Mouse (Mus musculus): ENCODE data around the gene Gapvd1. TPM values are rescaled to one million over a fixed set of nuclear protein-coding genes. Genes with fewer than 3 reads are reported as not detected.

The Gapvd1 gene
- polyA plus RNA-seq, 1 experiment from 2014 or later = 39.0 TPM

- no peaks in the 10 kb centered on the region for H3K9me3 ChIP-seq (ENCODE audit: low read length)
- WGBS (ENCODE audit: insufficient replicate concordance) = 91% methylated on average over 6 of the region's 6 CpGs
- no peak for ATAC-seq
Observed at GRCm38 (mm10) chr2:34711904-34712303, 43.1 kb downstream of the Gapvd1 start.

DNA sequence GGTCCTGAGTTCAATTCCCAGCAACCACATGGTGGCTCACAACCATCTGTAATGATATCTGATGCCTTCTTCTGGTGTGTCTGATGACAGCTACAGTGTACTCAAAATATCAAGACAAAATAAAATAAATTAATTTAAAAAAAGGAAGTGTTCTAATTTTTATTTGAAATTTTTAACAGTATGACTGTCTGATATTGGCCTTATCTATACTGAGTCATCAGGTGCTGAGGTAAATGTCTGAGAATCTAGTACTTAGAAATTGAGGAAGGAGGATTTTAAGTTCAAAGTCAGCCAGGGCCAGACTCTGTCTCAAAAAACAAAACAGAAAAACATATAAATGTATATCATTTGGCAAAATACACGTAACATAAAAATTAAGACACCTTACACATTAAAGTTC is 46.4 kb downstream of the Gapvd1 start:
- Histone ChIP-seq H3K9me3 (ENCODE audit: low read length) (no peaks in the 10 kb centered on the region), H3K36me3 (replicated peaks; ENCODE audit: insufficient read depth, low read length) (peaks cover 80% of the 10 kb centered on the region), H3K27ac (ENCODE audit: low read depth) (no peak overlapping the region), H3K4me3 (ENCODE audit: low read depth, low read length) (no peak overlapping the region), H3K27me3 (ENCODE audit: insufficient read depth, low read length) (no peaks in the 10 kb centered on the region), H3K4me2 (ENCODE audit: low read depth, low read length) (no peak overlapping the region), H3K4me1 (ENCODE audit: insufficient read depth) (no peaks in the 10 kb centered on the region), H3K9ac (replicated peaks) (no peak overlapping the region)
- WGBS (ENCODE audit: insufficient replicate concordance) = 93% methylated on average over 1 of the region's 1 CpGs
- ATAC-seq = no peak
- no peak for DNase-seq
- TF ChIP-seq EP300 (IDR thresholded peaks at IDR 0.05; ENCODE audit: low read depth) = no peak
- TF ChIP-seq CTCF (IDR thresholded peaks at IDR 0.05; ENCODE audit: low read depth) = no peak

More at GRCm38 (mm10) chr2:34711904-34712303, 43.1 kb downstream of the Gapvd1 start:
- Histone ChIP-seq H3K4me1 (ENCODE audit: insufficient read depth) (no peaks in the 10 kb centered on the region), H3K36me3 (replicated peaks; ENCODE audit: insufficient read depth, low read length) (peaks cover 78% of the 10 kb centered on the region), H3K9ac (replicated peaks) (no peak overlapping the region), H3K4me2 (ENCODE audit: low read depth, low read length) (no peak overlapping the region), H3K27me3 (ENCODE audit: insufficient read depth, low read length) (no peaks in the 10 kb centered on the region), H3K27ac (ENCODE audit: low read depth) (no peak overlapping the region), H3K4me3 (ENCODE audit: low read depth, low read length) (no peak overlapping the region)
- DNase-seq = no peak
- TF ChIP-seq CTCF (IDR thresholded peaks at IDR 0.05; ENCODE audit: low read depth) (no peak), EP300 (IDR thresholded peaks at IDR 0.05; ENCODE audit: low read depth) (no peak)

DNA sequence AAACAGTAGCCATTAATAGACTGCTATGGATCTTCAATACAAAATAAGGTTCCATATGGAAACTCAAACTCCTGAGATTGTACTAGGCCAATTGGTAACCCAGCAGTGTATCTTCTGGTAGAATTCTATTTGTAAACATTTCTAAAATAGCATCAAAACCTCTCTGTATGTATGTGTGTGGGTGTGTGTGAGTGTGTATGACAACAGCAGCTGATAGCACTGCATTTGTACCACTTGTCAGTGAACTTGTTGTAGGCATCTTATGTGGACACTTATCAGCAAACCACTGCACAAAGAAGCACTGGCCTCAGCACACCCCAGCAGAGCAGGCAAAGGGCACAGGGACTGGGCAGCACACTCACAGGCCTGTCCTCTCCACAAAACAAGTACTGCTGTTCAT is 58.4 kb downstream of the Gapvd1 start:
- Histone ChIP-seq H3K27me3 (ENCODE audit: insufficient read depth, low read length) (no peaks in the 10 kb centered on the region), H3K9ac (replicated peaks) (no peak overlapping the region), H3K9me3 (ENCODE audit: low read length) (no peaks in the 10 kb centered on the region), H3K4me3 (ENCODE audit: low read depth, low read length) (no peak overlapping the region), H3K4me1 (ENCODE audit: insufficient read depth) (no peaks in the 10 kb centered on the region), H3K36me3 (replicated peaks; ENCODE audit: insufficient read depth, low read length) (peaks cover 87% of the 10 kb centered on the region), H3K27ac (ENCODE audit: low read depth) (no peak overlapping the region), H3K4me2 (ENCODE audit: low read depth, low read length) (no peak overlapping the region)
- DNase-seq (no peak), ATAC-seq (no peak)
- TF ChIP-seq CTCF (IDR thresholded peaks at IDR 0.05; ENCODE audit: low read depth) (no peak), EP300 (IDR thresholded peaks at IDR 0.05; ENCODE audit: low read depth) (no peak)

DNA sequence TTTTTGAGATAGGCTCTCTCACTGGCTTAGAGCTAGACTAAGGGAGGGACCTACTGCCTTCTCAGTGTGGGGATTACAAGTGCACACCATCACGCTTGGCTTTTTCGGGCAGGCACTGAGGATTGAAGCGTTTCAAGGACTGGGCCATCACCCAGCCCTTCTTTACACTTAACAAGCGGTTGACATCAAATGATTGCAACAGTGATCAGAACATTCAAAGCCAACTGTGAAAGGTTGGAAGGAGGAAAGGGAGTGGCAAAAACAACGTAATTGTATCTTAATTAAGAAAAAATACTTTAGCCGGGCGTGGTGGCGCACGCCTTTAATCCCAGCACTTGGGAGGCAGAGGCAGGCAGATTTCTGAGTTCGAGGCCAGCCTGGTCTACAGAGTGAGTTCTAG is 62.2 kb downstream of the Gapvd1 start:
- 93% methylated on average over 10 of the region's 10 CpGs for WGBS (ENCODE audit: insufficient replicate concordance)
- DNase-seq = no peak
- no peaks in the 10 kb centered on the region for H3K27me3 ChIP-seq (ENCODE audit: insufficient read depth, low read length)
- no peak overlapping the region for H3K4me2 ChIP-seq (ENCODE audit: low read depth, low read length)
- no peak overlapping the region for H3K9ac ChIP-seq (replicated peaks)
- H3K4me3 ChIP-seq (ENCODE audit: low read depth, low read length) = no peak overlapping the region
- H3K27ac ChIP-seq (ENCODE audit: low read depth) = no peak overlapping the region
- no peak for ATAC-seq
- no peaks in the 10 kb centered on the region for H3K9me3 ChIP-seq (ENCODE audit: low read length)
- TF ChIP-seq CTCF (IDR thresholded peaks at IDR 0.05; ENCODE audit: low read depth) = no peak
- no peaks in the 10 kb centered on the region for H3K4me1 ChIP-seq (ENCODE audit: insufficient read depth)
- H3K36me3 ChIP-seq (replicated peaks; ENCODE audit: insufficient read depth, low read length) = peaks cover 86% of the 10 kb centered on the region

DNA sequence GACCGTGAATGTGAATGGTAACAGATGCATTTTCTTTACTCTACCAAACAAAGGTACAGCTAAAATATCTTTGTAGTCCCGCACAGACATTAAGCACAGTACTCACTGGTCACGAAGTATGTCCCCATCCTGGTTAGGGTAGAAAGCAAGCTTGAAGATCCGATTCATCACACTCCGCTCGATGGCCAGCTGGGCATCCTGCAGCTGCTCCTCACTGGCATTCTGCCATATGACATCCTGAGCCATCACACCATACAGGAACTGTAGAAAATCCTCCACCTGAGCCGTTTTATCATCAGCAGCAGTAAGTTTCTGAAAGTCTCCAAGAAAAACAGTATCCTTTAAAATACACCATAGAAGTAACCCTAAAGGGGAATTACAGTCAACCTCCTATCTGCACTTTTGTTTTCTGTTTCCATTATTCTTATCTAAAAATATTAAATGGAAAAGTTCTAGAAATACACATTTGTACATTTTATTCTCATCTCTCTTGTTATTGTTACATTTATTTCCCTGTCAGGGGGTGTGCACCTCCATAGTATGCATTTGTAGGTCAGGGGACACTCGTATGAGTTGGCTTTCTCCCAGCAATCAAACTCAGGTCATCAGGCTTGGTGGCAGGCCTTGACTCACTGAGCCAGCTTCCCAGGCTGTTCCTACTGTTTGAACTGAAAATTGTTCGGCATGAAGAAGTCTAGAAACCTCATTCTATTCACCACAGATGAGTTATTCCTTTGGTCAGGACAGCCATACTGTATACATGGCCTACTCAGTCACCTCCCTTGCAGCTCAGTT is 70.8 kb downstream of the Gapvd1 start:
- H3K27ac ChIP-seq (ENCODE audit: low read depth) = no peak overlapping the region
- DNase-seq (no peak), ATAC-seq (no peak)
- peaks cover 75% of the 10 kb centered on the region for H3K36me3 ChIP-seq (replicated peaks; ENCODE audit: insufficient read depth, low read length)
- H3K4me3 ChIP-seq (ENCODE audit: low read depth, low read length) = no peak overlapping the region
- TF ChIP-seq EP300 (IDR thresholded peaks at IDR 0.05; ENCODE audit: low read depth) (no peak), CTCF (IDR thresholded peaks at IDR 0.05; ENCODE audit: low read depth) (no peak)
- H3K4me2 ChIP-seq (ENCODE audit: low read depth, low read length) = no peak overlapping the region
- H3K4me1 ChIP-seq (ENCODE audit: insufficient read depth) = no peaks in the 10 kb centered on the region
- H3K9me3 ChIP-seq (ENCODE audit: low read length) = no peaks in the 10 kb centered on the region
- 91% methylated on average over 9 of the region's 9 CpGs for WGBS (ENCODE audit: insufficient replicate concordance)
- H3K27me3 ChIP-seq (ENCODE audit: insufficient read depth, low read length) = no peaks in the 10 kb centered on the region
- H3K9ac ChIP-seq (replicated peaks) = no peak overlapping the region

GRCm38 (mm10) chr2:34677976-34678375 is 77.1 kb downstream of the Gapvd1 start:
- Histone ChIP-seq H3K4me2 (ENCODE audit: low read depth, low read length) (no peak overlapping the region), H3K27me3 (ENCODE audit: insufficient read depth, low read length) (no peaks in the 10 kb centered on the region), H3K36me3 (replicated peaks; ENCODE audit: insufficient read depth, low read length) (peaks cover 67% of the 10 kb centered on the region), H3K9me3 (ENCODE audit: low read length) (no peaks in the 10 kb centered on the region), H3K27ac (ENCODE audit: low read depth) (no peak overlapping the region), H3K9ac (replicated peaks) (no peak overlapping the region), H3K4me3 (ENCODE audit: low read depth, low read length) (no peak overlapping the region), H3K4me1 (ENCODE audit: insufficient read depth) (no peaks in the 10 kb centered on the region)
- no peak for TF ChIP-seq EP300 (IDR thresholded peaks at IDR 0.05; ENCODE audit: low read depth)
- no peak for TF ChIP-seq CTCF (IDR thresholded peaks at IDR 0.05; ENCODE audit: low read depth)
- WGBS (ENCODE audit: insufficient replicate concordance) = 90% methylated on average over 4 of the region's 4 CpGs
- DNase-seq = no peak
- no peak for ATAC-seq

Measured in liver, postnatal 0 days (tissue).